Mouse (Mus musculus): Measurements from ENCODE around the gene Abcf1.
"Not testable (repeated sequence)": the region's sequence is repeated elsewhere in the genome, so short reads cannot be mapped to it uniquely, and the experiment has no call there.

Gene Abcf1

DNA sequence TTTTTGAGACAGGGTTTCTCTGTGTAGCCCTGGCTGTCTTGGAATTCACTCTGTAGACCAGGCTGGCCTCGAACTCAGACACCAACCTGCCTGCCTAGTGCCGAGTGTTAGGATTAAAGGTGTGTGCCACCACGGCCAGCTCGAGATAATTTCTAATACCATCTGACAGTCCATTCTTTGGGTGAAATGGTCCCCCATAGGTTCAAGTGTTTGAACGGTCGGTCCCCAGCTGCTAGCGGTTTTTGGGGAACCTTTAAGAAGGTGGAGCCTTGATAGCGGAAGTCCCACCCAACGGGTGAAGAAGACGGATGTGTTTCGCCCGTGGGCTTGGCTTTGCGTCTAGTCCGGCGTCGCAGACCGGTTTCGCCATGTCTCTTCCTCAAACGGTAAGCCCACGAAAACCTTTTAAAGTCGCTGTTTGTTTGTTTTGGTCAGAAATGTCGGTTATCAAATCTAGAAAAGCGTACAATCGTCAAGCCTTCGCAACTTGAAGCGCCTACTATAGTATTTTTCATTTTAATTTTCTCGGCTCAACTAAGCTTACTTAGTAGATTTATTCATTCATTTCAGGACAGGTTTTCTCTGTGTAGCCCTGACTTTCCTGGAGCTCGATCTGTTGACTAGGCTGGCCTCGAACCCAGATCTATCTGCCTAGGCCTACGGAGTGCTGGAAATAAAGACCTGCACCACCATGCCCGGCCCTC, 24.8 kb upstream of the Abcf1 start:
- ChIA-PET POLR2A (interaction anchor here (0.6 to 5.3 kb wide), 60 partner anchors 8 to 410 kb away, joined by 3 to 60 read pairs (median 4); partner anchors contain the start of genes Gnl1 (in 3 of the 4), Prr3 (in 3 of the 4), Abcf1 (in 2 of the 4) and Ier3 (in 2 of the 4)), CTCF (interaction anchor here (0.6 to 4.6 kb wide), 88 partner anchors 8 to 410 kb away, joined by 3 to 67 read pairs (median 4); partner anchors contain the start of genes Gnl1 (in 3 of the 4), Prr3 (in 3 of the 4), Flot1 (in 2 of the 4) and H2-T24 (in 2 of the 4))

- POLR2A ChIA-PET: interaction anchor here (0.6 to 5.3 kb wide), 58 partner anchors 9 to 1010 kb away, joined by 3 to 60 read pairs (median 4); partner anchors contain the start of genes Gnl1 (in 3 of the 4), Prr3 (in 3 of the 4), Abcf1 (in 2 of the 4) and Ier3 (in 2 of the 4)
- CTCF ChIA-PET: interaction anchor here (0.6 to 4.6 kb wide), 85 partner anchors 8 to 409 kb away, joined by 3 to 67 read pairs (median 4); partner anchors contain the start of genes Gnl1 (in 3 of the 4), Prr3 (in 3 of the 4), H2-T24 (in 2 of the 4) and Abcf1 (in 1 of the 4)
Measured at GRCm38 (mm10) chr17:35993675-35994074, 24.1 kb upstream of the Abcf1 start.

DNA sequence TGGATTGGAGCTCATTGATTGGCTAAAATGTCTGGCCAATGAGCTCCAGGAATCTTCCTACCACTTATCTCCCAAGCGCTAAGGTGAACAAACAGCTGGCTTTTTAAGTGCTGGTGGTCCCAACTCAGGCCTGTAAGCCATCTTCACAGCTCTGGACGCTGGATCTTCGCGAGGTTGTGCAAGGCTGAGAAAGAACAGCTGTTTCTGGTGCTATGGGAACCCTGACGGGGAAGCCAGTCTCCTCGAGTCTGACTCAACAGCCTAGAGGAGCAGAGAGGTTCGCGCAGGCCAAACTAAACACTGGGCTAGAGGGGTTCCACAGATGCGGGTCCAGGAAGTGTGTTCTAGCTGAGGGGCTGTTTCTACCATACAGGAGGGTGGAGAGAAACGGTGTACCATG, 22.2 kb upstream of the Abcf1 start:
- CTCF ChIA-PET: interaction anchor here (0.5 to 4.6 kb wide), 19 partner anchors 10 to 252 kb away, joined by 3 to 62 read pairs (median 4); partner anchors contain the start of genes Gnl1 (in 2 of the 4), Abcf1 (in 1 of the 4) and Prr3 (in 1 of the 4)

DNA sequence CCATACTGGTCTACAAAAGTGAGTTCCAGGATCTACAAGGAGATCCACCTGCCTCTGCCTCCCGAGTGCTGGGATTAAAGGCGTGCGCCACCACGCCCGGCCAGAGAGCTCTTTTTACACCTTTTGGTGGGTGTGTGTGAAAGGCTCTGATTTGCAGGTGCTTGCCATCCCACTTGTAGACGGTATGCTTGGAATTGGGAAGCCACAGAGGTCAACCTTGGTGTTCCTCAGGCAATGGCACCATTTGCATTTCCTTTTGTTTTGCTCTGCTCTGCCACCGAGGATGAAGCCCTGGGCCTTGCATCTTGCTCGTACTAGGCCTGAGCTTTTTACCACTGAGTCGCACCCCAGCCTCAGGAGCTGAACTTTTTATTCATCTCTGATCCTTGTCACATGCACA, 12.2 kb upstream of the Abcf1 start:
- CTCF ChIA-PET: interaction anchor here (0.6 to 6.1 kb wide), 15 partner anchors 10 to 1903 kb away, joined by 3 to 46 read pairs (median 4); no protein-coding TSS in a partner anchor
- POLR2A ChIA-PET: interaction anchor here (0.8 to 7.7 kb wide), 30 partner anchors 10 to 160 kb away, joined by 3 to 56 read pairs (median 5); partner anchors contain the start of genes Abcf1 (in 2 of the 4), Flot1 (in 2 of the 4), Mrps18b (in 2 of the 4) and Ppp1r10 (in 2 of the 4)

More for the DNA sequence above, 22.2 kb upstream of the Abcf1 start:
- POLR2A ChIA-PET: interaction anchor here (0.5 to 5.3 kb wide), 42 partner anchors 9 to 171 kb away, joined by 3 to 60 read pairs (median 5); partner anchors contain the start of genes Abcf1 (in 2 of the 4), Gnl1 (in 2 of the 4), Mrps18b (in 2 of the 4) and Ppp1r10 (in 2 of the 4)

GRCm38 (mm10) chr17:35980363-35980754, 10.8 kb upstream of the Abcf1 start:
- ChIA-PET CTCF (interaction anchor here in 3 of 4 experiments (0.9 to 6.1 kb wide), 7 partner anchors 13 to 80 kb away, joined by 3 to 46 read pairs (median 4); partner anchors contain the start of gene Mrps18b (in 1 of the 3)), POLR2A (interaction anchor here (0.6 to 7.7 kb wide), 36 partner anchors 9 to 313 kb away, joined by 3 to 56 read pairs (median 5); partner anchors contain the start of genes Abcf1 (in 3 of the 4), Ier3 (in 2 of the 4), Mdc1 (in 2 of the 4) and Mrps18b (in 1 of the 4))

GRCm38 (mm10) chr17:35979401-35980362, 10.1 kb upstream of the Abcf1 start, which contains the start of the genes Gnl1 and Prr3:
TSS of gene Gnl1 (plus strand) at chr17:35979851.
TSS of gene Prr3 (minus strand) at chr17:35980236.
- POLR2A ChIA-PET: interaction anchor here (0.6 to 7.7 kb wide), 45 partner anchors 8 to 312 kb away, joined by 3 to 56 read pairs (median 4); partner anchors contain the start of genes Abcf1 (in 3 of the 4), Ier3 (in 2 of the 4), Mdc1 (in 2 of the 4) and Mrps18b (in 1 of the 4)
- CTCF ChIA-PET: interaction anchor here in 3 of 4 experiments (0.9 to 6.1 kb wide), 8 partner anchors 12 to 81 kb away, joined by 3 to 46 read pairs (median 4); partner anchors contain the start of gene Mrps18b (in 1 of the 3)

DNA sequence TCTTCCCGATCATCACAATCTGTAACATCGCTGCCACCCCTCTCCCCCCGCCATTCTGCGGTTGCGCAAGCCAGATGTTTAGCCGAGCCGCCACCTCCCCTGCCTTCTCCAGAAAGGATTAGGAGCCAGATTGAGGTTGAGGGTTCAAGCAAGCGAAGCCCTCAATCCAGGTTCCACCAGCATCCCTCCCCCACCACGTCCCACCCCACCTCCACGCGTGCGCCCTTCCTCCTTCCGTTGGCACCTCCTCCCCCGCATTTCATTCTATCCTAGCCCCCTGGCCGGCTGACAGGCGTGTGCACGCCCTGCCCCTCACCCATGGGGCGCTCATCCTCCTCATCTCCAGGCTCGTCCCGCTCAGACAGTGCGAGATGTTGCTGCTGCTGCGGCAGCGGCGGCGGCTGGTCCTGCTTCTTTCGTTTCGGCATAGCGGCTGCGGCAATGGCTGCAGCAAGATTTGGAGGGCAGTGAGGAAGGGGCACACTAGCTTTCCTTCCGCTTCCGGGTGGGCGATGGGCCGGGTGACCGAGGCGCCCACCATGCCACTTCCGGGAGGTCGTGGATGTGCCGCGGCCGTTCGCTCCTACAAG, 9.3 kb upstream of the Abcf1 start:
- POLR2A ChIA-PET: interaction anchor here in 3 of 4 experiments (0.5 to 7.7 kb wide), 29 partner anchors 8 to 311 kb away, joined by 3 to 56 read pairs (median 5); partner anchors contain the start of genes Abcf1 (in 3 of the 3), Mrps18b (in 1 of the 3), Ppp1r10 (in 1 of the 3) and Tubb5 (in 1 of the 3)
- CTCF ChIA-PET: interaction anchor here in 3 of 4 experiments (1.0 to 6.1 kb wide), 6 partner anchors 13 to 82 kb away, joined by 3 to 46 read pairs (median 6); partner anchors contain the start of gene Mrps18b (in 1 of the 3)

GRCm38 (mm10) chr17:35972131-35972530, 2.6 kb upstream of the Abcf1 start:
- ChIA-PET POLR2A (interaction anchor here in 3 of 4 experiments (0.5 to 16.9 kb wide), 11 partner anchors 8 to 49 kb away, joined by 3 to 152 read pairs (median 5); partner anchors contain the start of genes Gnl1 (in 1 of the 3) and Prr3 (in 1 of the 3)), CTCF (interaction anchor here in 3 of 4 experiments (0.5 to 0.9 kb wide), 4 partner anchors 22 to 151 kb away, joined by 3 to 5 read pairs (median 4); partner anchors contain the start of gene Mdc1 (in 1 of the 3))

GRCm38 (mm10) chr17:35967621-35968020, 1.9 kb downstream of the Abcf1 start:
- ChIA-PET CTCF (interaction anchor here in 2 of 4 experiments (0.6 to 2.1 kb wide), 2 partner anchors 10 to 19 kb away, joined by 3 to 6 read pairs; no protein-coding TSS in a partner anchor), POLR2A (interaction anchor here in 3 of 4 experiments (0.6 to 16.9 kb wide), 22 partner anchors 8 to 130 kb away, joined by 3 to 152 read pairs (median 4); partner anchors contain the start of genes Gnl1 (in 2 of the 3), Mdc1 (in 1 of the 3), Mrps18b (in 1 of the 3) and Ppp1r10 (in 1 of the 3))

GRCm38 (mm10) chr17:35963279-35963678, 6.3 kb downstream of the Abcf1 start:
- CTCF ChIA-PET: interaction anchor here in 2 of 4 experiments (0.6 to 0.9 kb wide), 3 partner anchors 127 to 264 kb away, joined by 3 to 5 read pairs (median 5); no protein-coding TSS in a partner anchor
- POLR2A ChIA-PET: interaction anchor here in 3 of 4 experiments (0.6 to 16.9 kb wide), 22 partner anchors 8 to 270 kb away, joined by 3 to 152 read pairs (median 4); partner anchors contain the start of genes Gnl1 (in 1 of the 3) and Prr3 (in 1 of the 3)

GRCm38 (mm10) chr17:35958533-35959223, 10.9 kb downstream of the Abcf1 start:
- CTCF ChIA-PET: interaction anchor here in 3 of 4 experiments (0.8 to 2.6 kb wide), 6 partner anchors 10 to 374 kb away, joined by 3 to 11 read pairs (median 4); partner anchors contain the start of gene Abcf1 (in 1 of the 3)
- POLR2A ChIA-PET: interaction anchor here (0.6 to 16.9 kb wide), 30 partner anchors 8 to 1101 kb away, joined by 3 to 152 read pairs (median 4); partner anchors contain the start of genes Gnl1 (in 2 of the 4), Prr3 (in 2 of the 4), Abcf1 (in 1 of the 4) and Dhx16 (in 1 of the 4)

GRCm38 (mm10) chr17:35954665-35955064, 14.9 kb downstream of the Abcf1 start:
- CTCF ChIA-PET: interaction anchor here in 1 of 4 experiments (0.6 to 1.0 kb wide), 3 partner anchors 17 to 113 kb away, joined by 3 to 4 read pairs (median 3); no protein-coding TSS in a partner anchor

GRCm38 (mm10) chr17:35952559-35952958, 17.0 kb downstream of the Abcf1 start:
- POLR2A ChIA-PET, CTCF ChIA-PET: not testable (repeated sequence)

More at GRCm38 (mm10) chr17:35954665-35955064, 14.9 kb downstream of the Abcf1 start:
- POLR2A ChIA-PET: interaction anchor here in 3 of 4 experiments (0.9 to 2.8 kb wide), 16 partner anchors 9 to 97 kb away, joined by 3 to 30 read pairs (median 4); partner anchors contain the start of genes Abcf1 (in 1 of the 3), Gnl1 (in 1 of the 3) and Prr3 (in 1 of the 3)

GRCm38 (mm10) chr17:35950946-35951345, 18.6 kb downstream of the Abcf1 start:
- POLR2A ChIA-PET: interaction anchor here in 2 of 4 experiments (0.6 to 1.1 kb wide), 3 partner anchors 21 to 33 kb away, joined by 3 to 9 read pairs (median 5); no protein-coding TSS in a partner anchor

More at GRCm38 (mm10) chr17:35950946-35951345, 18.6 kb downstream of the Abcf1 start:
- CTCF ChIA-PET: interaction anchor here in 1 of 4 experiments (0.5 to 0.6 kb wide), 2 partner anchors 13 to 21 kb away, joined by 3 read pairs; no protein-coding TSS in a partner anchor
